Mouse (Mus musculus): Measurements from ENCODE around the gene Vtcn1. TPM values are rescaled to one million over a fixed set of nuclear protein-coding genes. Genes with fewer than 3 reads are reported as not detected.
"Not testable (repeated sequence)": the region's sequence is repeated elsewhere in the genome, so short reads cannot be mapped to it uniquely, and the experiment has no call there.

The Vtcn1 gene
- total RNA-seq (2021) = not detected
- long read RNA-seq, partial matches to known transcripts = 0 of 4 reads
- long read RNA-seq, other reads (novel, unspliced or antisense) = 4 of 4 reads

- DNase-seq (ENCODE audit: low spot score in 2 of 2) = no peak
These were observed at the start of gene Vtcn1 for GRCm38 (mm10) chr3:100825225-100825965. TSS of gene Vtcn1 (plus strand) at chr3:100825459.

GRCm38 (mm10) chr3:100776967-100777366 is 48.3 kb upstream of the Vtcn1 start:
- no peak for DNase-seq (ENCODE audit: low spot score in 2 of 2)

- DNase-seq (ENCODE audit: low spot score in 2 of 2) = no peak
These were observed 47.7 kb upstream of the Vtcn1 start for GRCm38 (mm10) chr3:100777568-100777967.

GRCm38 (mm10) chr3:100786076-100786475 is 39.2 kb upstream of the Vtcn1 start:
- DNase-seq (ENCODE audit: low spot score in 2 of 2) = no peak

- DNase-seq (ENCODE audit: low spot score in 2 of 2) = no peak
These were observed 33.6 kb upstream of the Vtcn1 start for GRCm38 (mm10) chr3:100791670-100792069.

- DNase-seq (ENCODE audit: low spot score in 2 of 2) = no peak
These were observed 31.9 kb upstream of the Vtcn1 start for GRCm38 (mm10) chr3:100793345-100793744.

GRCm38 (mm10) chr3:100796571-100796970 is 28.7 kb upstream of the Vtcn1 start:
- peak in 1 of 2 experiments; percentile 23 for DNase-seq (ENCODE audit: low spot score in 2 of 2)

- no peak for DNase-seq (ENCODE audit: low spot score in 2 of 2)
These were observed 27.8 kb upstream of the Vtcn1 start for GRCm38 (mm10) chr3:100797166-100798145.

GRCm38 (mm10) chr3:100798872-100799422 is 26.3 kb upstream of the Vtcn1 start:
- DNase-seq (ENCODE audit: low spot score in 2 of 2) = no peak

GRCm38 (mm10) chr3:100804975-100805374 is 20.3 kb upstream of the Vtcn1 start:
- DNase-seq (ENCODE audit: low spot score in 2 of 2) = no peak

GRCm38 (mm10) chr3:100805925-100806324 is 19.3 kb upstream of the Vtcn1 start:
- DNase-seq (ENCODE audit: low spot score in 2 of 2) = no peak

GRCm38 (mm10) chr3:100810461-100810860 is 14.8 kb upstream of the Vtcn1 start:
- no peak for DNase-seq (ENCODE audit: low spot score in 2 of 2)

GRCm38 (mm10) chr3:100811836-100812235 is 13.4 kb upstream of the Vtcn1 start:
- DNase-seq (ENCODE audit: low spot score in 2 of 2) = no peak

- not testable (repeated sequence) for DNase-seq (ENCODE audit: low spot score in 2 of 2)
These were observed 9.8 kb upstream of the Vtcn1 start for GRCm38 (mm10) chr3:100815490-100815889.

GRCm38 (mm10) chr3:100818709-100819108 is 6.5 kb upstream of the Vtcn1 start:
- DNase-seq (ENCODE audit: low spot score in 2 of 2) = no peak

GRCm38 (mm10) chr3:100819571-100819970 is 5.7 kb upstream of the Vtcn1 start:
- no peak for DNase-seq (ENCODE audit: low spot score in 2 of 2)

- DNase-seq (ENCODE audit: low spot score in 2 of 2) = no peak
These were observed 4.4 kb upstream of the Vtcn1 start for GRCm38 (mm10) chr3:100820852-100821251.

GRCm38 (mm10) chr3:100821276-100821675 is 4.0 kb upstream of the Vtcn1 start:
- DNase-seq (ENCODE audit: low spot score in 2 of 2) = peak in 1 of 2 experiments; percentile 30

- no peak for DNase-seq (ENCODE audit: low spot score in 2 of 2)
These were observed 18.5 kb downstream of the Vtcn1 start for GRCm38 (mm10) chr3:100843784-100844183.

GRCm38 (mm10) chr3:100844366-100844765 is 19.1 kb downstream of the Vtcn1 start:
- DNase-seq (ENCODE audit: low spot score in 2 of 2) = no peak

GRCm38 (mm10) chr3:100848348-100848747 is 23.1 kb downstream of the Vtcn1 start:
- DNase-seq (ENCODE audit: low spot score in 2 of 2) = no peak

GRCm38 (mm10) chr3:100850468-100850867 is 25.2 kb downstream of the Vtcn1 start:
- no peak for DNase-seq (ENCODE audit: low spot score in 2 of 2)

Data from layer of hippocampus, adult 18-20 months (tissue).